Mouse (Mus musculus): ENCODE data around the gene Gosr2.

GRCm38 (mm10) chr11:103665695-103666094 lies 32.0 kb downstream of the Gosr2 start:
- TF ChIP-seq CTCF (IDR thresholded peaks at IDR 0.05), result no peak
- TF ChIP-seq EP300 (IDR thresholded peaks at IDR 0.05; ENCODE audit: insufficient read depth, low read depth, low read length), result no peak
- TF ChIP-seq POLR2A (IDR thresholded peaks at IDR 0.05; ENCODE audit: insufficient read depth, low read depth, low read length), result no peak
